Mouse (Mus musculus) heart, adult 2 months (tissue): ENCODE results near the gene Mybpc1. TPM values are rescaled to one million over a fixed set of nuclear protein-coding genes. Genes with fewer than 3 reads are reported as not detected.
A peak's percentile ranks its signal among the peaks of the same experiment; 100 is the strongest.
"Not testable (repeated sequence)": the region's sequence is repeated elsewhere in the genome, so short reads cannot be mapped to it uniquely, and the experiment has no call there.

Source experiments
- DNase-seq, 2 experiments: peaks; one replicate each; pipeline ENCODE4 v3.0.0; 2021
- H3K27ac ChIP-seq: fragments of 200-600 bp; 2 replicates; pipeline ENCODE4 v1.8.1; 2022
- H3K27me3 ChIP-seq: fragments of 200-500 bp; 2 replicates; pipeline ENCODE4 v1.6.1; 2012; ENCODE audit warnings: mild to moderate bottlenecking, low read length, inconsistent platforms, mixed read lengths; ENCODE audit not compliant: control insufficient read depth, insufficient read depth
- H3K36me3 ChIP-seq: fragments of 200-500 bp; 2 replicates; pipeline ENCODE4 v1.6.1; 2012; ENCODE audit warnings: low read length, inconsistent platforms; ENCODE audit not compliant: control insufficient read depth, insufficient read depth
- H3K4me1 ChIP-seq: fragments of 200-500 bp; 2 replicates; pipeline ENCODE4 v1.6.1; 2011; ENCODE audit warnings: low read length; ENCODE audit not compliant: control insufficient read depth, insufficient read depth
- H3K4me3 ChIP-seq: fragments of 200-600 bp; 2 replicates; pipeline ENCODE4 v1.8.1; 2022
- H3K79me2 ChIP-seq: fragments of 200-500 bp; replicated peaks from 2 replicates; pipeline ENCODE4 v1.6.1; 2012; ENCODE audit warnings: mild to moderate bottlenecking, inconsistent platforms, low read length, moderate library complexity, mixed read lengths; ENCODE audit not compliant: control insufficient read depth, insufficient read depth
- H3K9ac ChIP-seq: fragments of 200-500 bp; 2 replicates; pipeline ENCODE4 v1.6.1; 2012; ENCODE audit warnings: low read depth, mild to moderate bottlenecking, control low read depth, inconsistent platforms, low read length, mixed read lengths
- CTCF ChIP-seq: fragments of 200-600 bp; IDR thresholded peaks from 2 replicates; pipeline ENCODE4 v1.8.1; 2022; ENCODE audit warnings: antibody characterized with exemption, mild to moderate bottlenecking, moderate library complexity
- EP300 ChIP-seq: fragments of 200-500 bp; IDR thresholded peaks from 2 replicates; pipeline ENCODE4 v1.6.1; 2011; ENCODE audit warnings: low read depth, low read length, control low read depth; ENCODE audit not compliant: insufficient read depth
- POLR2A ChIP-seq: fragments of 200-500 bp; IDR thresholded peaks from 2 replicates; pipeline ENCODE4 v1.6.1; 2011; ENCODE audit warnings: mild to moderate bottlenecking, low read depth, low read length, control low read depth; ENCODE audit not compliant: insufficient read depth
- WGBS: fragments of 180-500 bp; shearing (Covaris S2); methylation state at CpG from one replicate; pipeline ENCODE4 v1.1.7; 2018; 5-methylcytosine and 5-hydroxymethylcytosine counted together
- intact Hi-C: fragments of 180-260 bp; cut with DNase I; formaldehyde crosslinking; loops from one replicate; pipeline ENCODE4 v1.15.1; 2025
- polyA plus RNA-seq: library from polyadenylated mRNA; depleted of rRNA; stranded (reverse); fragments of >200 nt; gene quantifications from 2 replicates; pipeline ENCODE4 v1.2.3, GENCODE M21; 2012
- total RNA-seq, 2 experiments: library from RNA; stranded (reverse); gene quantifications; 2 replicates each; pipeline ENCODE4 v1.2.3; 2021

Mybpc1 gene
- total and polyA plus RNA-seq, 3 experiments: 0.06 to 0.42 (median 0.14) TPM

- no peaks in the 10 kb centered on the region for H3K79me2 ChIP-seq
- no peaks in the 10 kb centered on the region for H3K36me3 ChIP-seq
- 61% methylated on average over 2 of the region's 2 CpGs for WGBS
- no peak overlapping the region for H3K4me3 ChIP-seq
- H3K27ac ChIP-seq: no peak overlapping the region
- TF ChIP-seq POLR2A: no peak
- TF ChIP-seq CTCF: no peak
- no peak for TF ChIP-seq EP300
- no peaks in the 10 kb centered on the region for H3K27me3 ChIP-seq
- no peaks in the 10 kb centered on the region for H3K4me1 ChIP-seq
- no peak for DNase-seq
- H3K9ac ChIP-seq: no peak overlapping the region
- intact Hi-C loops: no loop called here
Observed at GRCm38 (mm10) chr10:88547635-88548034, 57.3 kb downstream of the Mybpc1 start.

- TF ChIP-seq EP300 (no peak), CTCF (no peak), POLR2A (no peak)
- Histone ChIP-seq H3K4me3 (no peak overlapping the region), H3K27ac (no peak overlapping the region), H3K27me3 (no peaks in the 10 kb centered on the region), H3K9ac (no peak overlapping the region), H3K36me3 (no peaks in the 10 kb centered on the region), H3K4me1 (no peaks in the 10 kb centered on the region), H3K79me2 (no peaks in the 10 kb centered on the region)
- WGBS: 58% methylated on average over 5 of the region's 5 CpGs
- no peak for DNase-seq
- intact Hi-C loops: no loop called here
Observed at GRCm38 (mm10) chr10:88530631-88531030, 74.3 kb downstream of the Mybpc1 start.

- intact Hi-C loops: no loop called here
- TF ChIP-seq CTCF (no peak), POLR2A (no peak), EP300 (no peak)
- Histone ChIP-seq H3K4me1 (no peaks in the 10 kb centered on the region), H3K4me3 (no peak overlapping the region), H3K9ac (no peak overlapping the region), H3K27me3 (no peaks in the 10 kb centered on the region), H3K36me3 (no peaks in the 10 kb centered on the region), H3K79me2 (no peaks in the 10 kb centered on the region), H3K27ac (no peak overlapping the region)
- DNase-seq: no peak
- 79% methylated on average over 2 of the region's 2 CpGs for WGBS
Observed at GRCm38 (mm10) chr10:88524016-88524415, 80.9 kb downstream of the Mybpc1 start.

- no peaks in the 10 kb centered on the region for H3K27me3 ChIP-seq
- no peaks in the 10 kb centered on the region for H3K79me2 ChIP-seq
- H3K4me3 ChIP-seq: no peak overlapping the region
- H3K36me3 ChIP-seq: no peaks in the 10 kb centered on the region
- no peak for TF ChIP-seq CTCF
- no peak for TF ChIP-seq POLR2A
- TF ChIP-seq EP300: no peak
- intact Hi-C loops: no loop called here
- H3K9ac ChIP-seq: no peak overlapping the region
- H3K27ac ChIP-seq: no peak overlapping the region
- no peaks in the 10 kb centered on the region for H3K4me1 ChIP-seq
- no peak for DNase-seq
- WGBS: 76% methylated on average over 1 of the region's 1 CpGs
Observed at GRCm38 (mm10) chr10:88523212-88523611, 81.7 kb downstream of the Mybpc1 start.

- Histone ChIP-seq H3K27me3 (no peaks in the 10 kb centered on the region), H3K4me1 (no peaks in the 10 kb centered on the region), H3K27ac (no peak overlapping the region), H3K4me3 (no peak overlapping the region), H3K9ac (no peak overlapping the region), H3K79me2 (no peaks in the 10 kb centered on the region), H3K36me3 (no peaks in the 10 kb centered on the region)
- WGBS: 77% methylated on average over 8 of the region's 8 CpGs
- intact Hi-C loops: no loop called here
- DNase-seq: no peak
- TF ChIP-seq CTCF (no peak), EP300 (no peak), POLR2A (no peak)
Observed at GRCm38 (mm10) chr10:88522795-88523194, 82.2 kb downstream of the Mybpc1 start.

- H3K27me3 ChIP-seq, H3K79me2 ChIP-seq, H3K36me3 ChIP-seq, H3K9ac ChIP-seq, H3K4me1 ChIP-seq, H3K4me3 ChIP-seq, H3K27ac ChIP-seq, intact Hi-C loops, DNase-seq: not testable (repeated sequence)
- 84% methylated on average over 7 of the region's 7 CpGs for WGBS
Observed at GRCm38 (mm10) chr10:88515049-88515448, 89.9 kb downstream of the Mybpc1 start.

- Histone ChIP-seq H3K79me2 (no peaks in the 10 kb centered on the region), H3K9ac (no peak overlapping the region), H3K36me3 (no peaks in the 10 kb centered on the region), H3K4me1 (peaks cover 1% of the 10 kb centered on the region; the same call in 1 of the 2 replicates), H3K4me3 (no peak overlapping the region), H3K27ac (peak overlapping the region; percentile 59), H3K27me3 (no peaks in the 10 kb centered on the region)
- 33% methylated on average over 2 of the region's 2 CpGs for WGBS
- TF ChIP-seq CTCF (peak; percentile 74), EP300 (no peak)
- peak; percentile 65 to 71 for DNase-seq
- intact Hi-C loops: loop anchor here (5.0 kb wide), 1 partner anchor 108 kb away; no protein-coding TSS in a partner anchor
Observed at GRCm38 (mm10) chr10:88514495-88514894, 90.5 kb downstream of the Mybpc1 start.
